ENCODE assay signal across 23 mouse cellular contexts in genomic region chr11:83671743-83672142, GRCm38 (mm10). TPM values are rescaled to one million over a fixed set of nuclear protein-coding genes. Genes with fewer than 3 reads are reported as not detected.
DNase-seq lines count a peak whose midpoint lies in the region.
"Had no signal": no experiment of that assay in that cellular context is flagged by ENCODE, and none has a peak within 500 bp of the region (broad histone marks: within the 10 kb centered on the region; RNA-seq: fewer than 3 reads in every experiment).

No protein-coding gene starts in this region.

- intact Hi-C loops in heart, postnatal 25 days (cut with DNase I) = no loop called here

- DNase-seq in adrenal gland, adult 2 months = peak; percentile 41
- no peak for DNase-seq in adrenal gland, postnatal 25 days
- peak; percentile 8 for DNase-seq in cerebellum, adult 9-10 months
- DNase-seq in cerebellum, postnatal 25 days = no peak
- peak; percentile 54 for DNase-seq in lung, postnatal 36 days
- DNase-seq in lung, postnatal 10 days = no peak
- peak; percentile 52 for DNase-seq in gonadal fat pad, adult 2 months (ENCODE audit: low read depth)
- no peak for DNase-seq in heart, postnatal 25 days (ENCODE audit: low spot score)
- DNase-seq: B cell, adult 2 months; cerebellum, postnatal 14 days; gastrocnemius, postnatal 14 days; heart, postnatal 36 days had no signal

RNA-seq across cellular contexts. Expression of gene Ccl4, which starts 9.4 kb away (rescaled TPM):
- under 1 TPM in 1 of 2 experiments, not detected in 1; 0.97 TPM for total RNA-seq in adrenal gland, adult 2 months (2021)
- polyA plus RNA-seq in adrenal gland, adult 2 months (2012; rRNA removed) = 2.0 and 3.0 TPM in 2 replicates
- not detected in 2 replicates for total RNA-seq in adrenal gland, postnatal 25 days (2021)
- polyA plus RNA-seq in gonadal fat pad, adult 2 months (2012; rRNA removed) = 0.66 and 1.2 TPM in 2 replicates
- not detected for total RNA-seq in heart, postnatal 25 days (2021)
- total RNA-seq: forebrain, postnatal 0 days; gastrocnemius, adult 18-20 months; gastrocnemius, postnatal 14 days; heart, adult 8-10 months; heart, postnatal 36 days had no signal

RNA-seq across cellular contexts. Expression of gene Ccl3, which starts 22.6 kb away (rescaled TPM):
- total RNA-seq in adrenal gland, adult 2 months (2021) = under 1 TPM in 1 of 2 experiments, not detected in 1; 0.66 TPM
- 2.3 TPM in 2 replicates for polyA plus RNA-seq in adrenal gland, adult 2 months (2012; rRNA removed)
- total RNA-seq in adrenal gland, postnatal 25 days (2021) = 0.43 TPM in 1 of 2 replicates, not detected in the other
- polyA plus RNA-seq in gonadal fat pad, adult 2 months (2012; rRNA removed) = 1.2 and 1.8 TPM in 2 replicates
- total RNA-seq in heart, postnatal 25 days (2021) = under 1 TPM in 1 of 2 experiments, not detected in 1; 0.36 TPM
- total RNA-seq: gastrocnemius, adult 18-20 months; gastrocnemius, postnatal 14 days; heart, adult 8-10 months; heart, postnatal 36 days had no signal

RNA-seq across cellular contexts. Expression of gene Rpl9-ps1, which starts 26.3 kb away (rescaled TPM):
- total RNA-seq in adrenal gland, adult 2 months (2021) = not detected
- not detected in 2 replicates for polyA plus RNA-seq in adrenal gland, adult 2 months (2012; rRNA removed)
- total RNA-seq in adrenal gland, postnatal 25 days (2021) = not detected in 2 replicates
- not detected in 2 replicates for polyA plus RNA-seq in gonadal fat pad, adult 2 months (2012; rRNA removed)
- not detected for total RNA-seq in heart, postnatal 25 days (2021)
- total RNA-seq: forebrain, postnatal 0 days; gastrocnemius, adult 18-20 months; gastrocnemius, postnatal 14 days; granulocyte monocyte progenitor cell, adult 5-6 weeks; heart, adult 8-10 months; heart, postnatal 36 days had no signal
- polyA plus RNA-seq: embryonic facial prominence, embryonic 13.5 days; forebrain, embryonic 13.5 days; forebrain, postnatal 0 days; heart, embryonic 12.5 days; heart, embryonic 16.5 days; hindbrain, embryonic 11.5 days; hindbrain, embryonic 15.5 days; intestine, embryonic 16.5 days had no signal

RNA-seq across cellular contexts. Expression of gene Wfdc17, which starts 32.0 kb away (rescaled TPM):
- total RNA-seq in adrenal gland, adult 2 months (2021) = 1 to 10 TPM; 2.6 to 4.7 TPM
- polyA plus RNA-seq in adrenal gland, adult 2 months (2012; rRNA removed) = 0.51 and 0.71 TPM in 2 replicates
- 0.88 TPM in 1 of 2 replicates, not detected in the other for total RNA-seq in adrenal gland, postnatal 25 days (2021)
- polyA plus RNA-seq in gonadal fat pad, adult 2 months (2012; rRNA removed) = 9.9 and 15.9 TPM in 2 replicates
- 1 to 10 TPM; 2.0 to 2.5 TPM for total RNA-seq in heart, postnatal 25 days (2021)
- total RNA-seq: forebrain, postnatal 0 days; granulocyte monocyte progenitor cell, adult 5-6 weeks had no signal
- polyA plus RNA-seq: forebrain, embryonic 13.5 days; forebrain, postnatal 0 days; heart, embryonic 12.5 days had no signal

RNA-seq across cellular contexts. Expression of gene Wfdc18, which starts 37.1 kb away (rescaled TPM):
- total RNA-seq in adrenal gland, adult 2 months (2021) = not detected
- polyA plus RNA-seq in adrenal gland, adult 2 months (2012; rRNA removed) = not detected in 2 replicates
- total RNA-seq in adrenal gland, postnatal 25 days (2021) = not detected in 2 replicates
- polyA plus RNA-seq in gonadal fat pad, adult 2 months (2012; rRNA removed) = 0.28 TPM in 1 of 2 replicates, not detected in the other
- total RNA-seq in heart, postnatal 25 days (2021) = not detected
- total RNA-seq: forebrain, postnatal 0 days; gastrocnemius, adult 18-20 months; gastrocnemius, postnatal 14 days; granulocyte monocyte progenitor cell, adult 5-6 weeks; heart, adult 8-10 months; heart, postnatal 36 days had no signal
- polyA plus RNA-seq: embryonic facial prominence, embryonic 13.5 days; forebrain, embryonic 13.5 days; hindbrain, embryonic 11.5 days; hindbrain, embryonic 15.5 days had no signal

Comparison
In these comparisons a context has a peak if more than half of its experiments do, and no peak if none do; other contexts are left out.
1. DNase-seq: peak in adrenal gland, adult 2 months (single experiment), cerebellum, adult 9-10 months (single experiment), lung, postnatal 36 days (single experiment) and gonadal fat pad, adult 2 months (single experiment); none in adrenal gland, postnatal 25 days (single experiment), cerebellum, postnatal 25 days (0 of 2), lung, postnatal 10 days (single experiment) and heart, postnatal 25 days (single experiment).